Mouse (Mus musculus) forebrain, embryonic 15.5 days (tissue): Measurements from ENCODE around the gene Slc22a16. TPM values are rescaled to one million over a fixed set of nuclear protein-coding genes. Genes with fewer than 3 reads are reported as not detected.

Source experiments
- ATAC-seq: fragments of 200-750 bp; cut with Nextera tagmentation; replicated peaks from 2 replicates; pipeline ENCODE4 v1.8.0; 2017; ENCODE audit warnings: mild to moderate bottlenecking, moderate TSS enrichment, moderate library complexity
- H3K27ac ChIP-seq: fragments of 300-500 bp; sonication (generic); replicated peaks from 2 replicates; pipeline ENCODE4 v1.5.1; 2015; ENCODE audit warnings: mild to moderate bottlenecking, inconsistent platforms
- H3K27me3 ChIP-seq: fragments of 300-500 bp; sonication (generic); 2 replicates; pipeline ENCODE4 v1.6.1; 2015; ENCODE audit warnings: inconsistent platforms
- H3K36me3 ChIP-seq: fragments of 300-500 bp; sonication (generic); 2 replicates; pipeline ENCODE4 v1.6.1; 2015; ENCODE audit warnings: mild to moderate bottlenecking, inconsistent platforms
- H3K4me1 ChIP-seq: fragments of 300-500 bp; sonication (generic); 2 replicates; pipeline ENCODE4 v1.6.1; 2015; ENCODE audit warnings: inconsistent platforms
- H3K4me2 ChIP-seq: fragments of 300-500 bp; sonication (generic); replicated peaks from 2 replicates; pipeline ENCODE4 v1.6.1; 2015; ENCODE audit warnings: mild to moderate bottlenecking, inconsistent platforms
- H3K4me3 ChIP-seq: fragments of 300-500 bp; sonication (generic); 2 replicates; pipeline ENCODE4 v1.5.1; 2015; ENCODE audit warnings: mild to moderate bottlenecking, inconsistent platforms
- H3K9ac ChIP-seq: fragments of 300-500 bp; sonication (generic); replicated peaks from 2 replicates; pipeline ENCODE4 v1.6.1; 2015; ENCODE audit warnings: mild to moderate bottlenecking, inconsistent platforms
- H3K9me3 ChIP-seq: fragments of 300-500 bp; sonication (generic); 2 replicates; pipeline ENCODE4 v1.6.1; 2016; ENCODE audit warnings: inconsistent platforms
- WGBS: fragments of 180-500 bp; shearing (Covaris S2); methylation state at CpG from one replicate; pipeline ENCODE4 v1.1.7; 2015; ENCODE audit warnings: mixed read lengths; 5-methylcytosine and 5-hydroxymethylcytosine counted together
- polyA plus RNA-seq: library from polyadenylated mRNA; unstranded; fragments of >200 nt; fragmentation: Nextera tagmentation; extraction: Ambion mirVana; gene quantifications from 2 replicates; pipeline ENCODE4 v1.2.1, GENCODE M21; 2015

Gene Slc22a16
- polyA plus RNA-seq = not detected in 2 replicates

DNA sequence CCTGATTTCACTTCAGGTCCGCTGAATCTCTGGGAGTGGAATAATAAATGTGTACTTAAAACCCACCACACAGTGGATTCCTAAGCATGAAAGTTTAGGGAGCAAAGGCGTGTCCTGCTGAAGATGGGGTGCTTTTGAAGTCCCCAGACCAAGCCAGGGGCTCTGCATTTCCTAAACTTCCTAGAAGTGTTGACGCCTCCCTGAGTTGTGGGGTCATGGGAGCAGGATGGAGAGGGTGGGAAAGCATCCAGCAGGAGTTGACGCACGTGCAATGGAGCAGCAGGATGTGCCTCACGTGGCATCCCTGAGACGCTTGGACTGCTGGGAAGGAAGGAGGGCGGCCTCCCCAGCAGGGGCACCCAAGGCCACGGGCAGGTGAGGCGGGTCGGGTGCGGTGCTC lies at the start of gene Slc22a16:
TSS of gene Slc22a16 (plus strand) at position 301 of the 400 bp plus-strand sequence.
- H3K36me3 ChIP-seq = no peaks in the 10 kb centered on the region
- ATAC-seq = no peak
- 96% methylated on average over 12 of the region's 12 CpGs for WGBS
- H3K27ac ChIP-seq = no peak within 1 kb of the TSS
- no peaks in the 10 kb centered on the region for H3K27me3 ChIP-seq
- H3K4me1 ChIP-seq = no peaks in the 10 kb centered on the region
- no peak within 1 kb of the TSS for H3K9ac ChIP-seq
- no peak within 1 kb of the TSS for H3K4me2 ChIP-seq
- no peaks in the 10 kb centered on the region for H3K9me3 ChIP-seq
- H3K4me3 ChIP-seq = no peak within 1 kb of the TSS

- peak; percentile 44 for ATAC-seq
- Histone ChIP-seq H3K36me3 (no peaks in the 10 kb centered on the region), H3K9ac (no peak overlapping the region), H3K4me2 (peak overlapping the region; percentile 7; the same call in 1 of the 2 replicates), H3K4me3 (no peak overlapping the region), H3K9me3 (no peaks in the 10 kb centered on the region), H3K27ac (peak overlapping the region; percentile 32), H3K4me1 (peaks cover 17% of the 10 kb centered on the region), H3K27me3 (0 out of 2 replicates have a peak, but pooled peaks cover 2% of the 10 kb centered on the region)
- WGBS = 4% methylated on average over 12 of the region's 12 CpGs
These were observed 48.6 kb upstream of the Slc22a16 start for GRCm38 (mm10) chr10:40521579-40521978.

DNA sequence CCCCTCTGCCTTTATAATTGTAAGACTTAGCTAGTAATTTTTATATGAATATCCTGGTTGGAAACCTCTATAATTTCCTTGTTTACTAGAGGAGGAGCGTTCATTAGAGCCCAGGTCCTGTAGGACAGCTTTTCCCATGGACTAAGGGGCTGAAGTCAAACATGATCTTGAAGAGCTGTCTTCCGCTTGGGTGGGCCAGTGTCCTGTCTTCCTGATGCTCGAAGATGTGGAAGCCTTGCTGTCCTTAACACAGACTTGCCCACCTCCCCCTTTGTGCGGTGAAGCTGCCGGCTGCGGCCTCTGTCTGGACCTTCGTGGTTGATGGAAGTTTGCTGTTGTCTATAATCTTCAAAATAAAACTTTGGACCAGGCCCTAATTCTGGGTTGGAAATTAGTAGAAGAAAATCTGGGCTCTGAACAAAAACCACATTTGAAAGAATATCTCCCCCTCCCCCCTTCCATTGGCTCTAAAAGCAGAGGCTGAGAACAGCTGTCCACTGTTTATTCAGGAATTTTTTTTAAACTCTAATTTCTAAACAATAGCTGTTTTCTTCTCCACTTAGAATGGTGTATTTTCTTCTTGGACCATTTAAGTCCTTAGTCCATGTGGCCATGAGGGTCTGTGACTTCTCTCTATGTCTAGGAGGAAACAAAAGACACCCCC lies 46.7 kb upstream of the Slc22a16 start:
- Histone ChIP-seq H3K27me3 (0 out of 2 replicates have a peak, but pooled peaks cover 3% of the 10 kb centered on the region), H3K4me3 (no peak overlapping the region), H3K4me2 (no peak overlapping the region), H3K4me1 (peaks cover 17% of the 10 kb centered on the region), H3K36me3 (no peaks in the 10 kb centered on the region), H3K9ac (no peak overlapping the region), H3K9me3 (no peaks in the 10 kb centered on the region), H3K27ac (no peak overlapping the region)
- ATAC-seq = no peak
- WGBS = 73% methylated on average over 7 of the region's 7 CpGs

- Histone ChIP-seq H3K4me1 (peaks cover 17% of the 10 kb centered on the region), H3K27me3 (0 out of 2 replicates have a peak, but pooled peaks cover 3% of the 10 kb centered on the region), H3K9ac (no peak overlapping the region), H3K27ac (no peak overlapping the region), H3K4me3 (no peak overlapping the region), H3K4me2 (no peak overlapping the region), H3K9me3 (no peaks in the 10 kb centered on the region), H3K36me3 (no peaks in the 10 kb centered on the region)
- no peak for ATAC-seq
- 73% methylated on average over 9 of the region's 9 CpGs for WGBS
These were observed 45.9 kb upstream of the Slc22a16 start for GRCm38 (mm10) chr10:40524032-40524806.

DNA sequence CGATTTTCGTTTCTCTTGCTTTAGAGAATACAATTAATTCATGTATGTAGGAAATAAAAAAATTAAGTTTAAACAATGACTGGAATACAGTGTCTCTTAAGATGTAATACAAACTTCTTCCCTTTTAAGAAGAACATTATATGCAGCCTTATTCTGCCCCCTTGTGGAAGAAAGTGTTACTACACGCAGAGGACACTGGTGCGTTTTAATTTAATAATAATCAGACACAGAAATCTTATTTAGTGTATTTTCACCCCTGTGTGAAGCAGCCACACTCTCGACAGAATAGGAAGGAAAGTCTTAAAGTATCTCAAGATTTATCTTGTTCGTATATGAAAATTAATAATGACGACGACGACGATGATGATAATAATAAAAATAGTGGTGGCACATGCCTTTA lies 45.1 kb upstream of the Slc22a16 start:
- Histone ChIP-seq H3K4me2 (no peak overlapping the region), H3K4me3 (no peak overlapping the region), H3K27ac (no peak overlapping the region), H3K36me3 (no peaks in the 10 kb centered on the region), H3K4me1 (peaks cover 11% of the 10 kb centered on the region), H3K9ac (no peak overlapping the region), H3K9me3 (no peaks in the 10 kb centered on the region), H3K27me3 (0 out of 2 replicates have a peak, but pooled peaks cover 3% of the 10 kb centered on the region)
- 31% methylated on average over 10 of the region's 10 CpGs for WGBS
- ATAC-seq = no peak

GRCm38 (mm10) chr10:40525616-40526155 lies 44.5 kb upstream of the Slc22a16 start:
- Histone ChIP-seq H3K36me3 (no peaks in the 10 kb centered on the region), H3K9ac (no peak overlapping the region), H3K27me3 (0 out of 2 replicates have a peak, but pooled peaks cover 3% of the 10 kb centered on the region), H3K4me2 (no peak overlapping the region), H3K27ac (no peak overlapping the region), H3K9me3 (no peaks in the 10 kb centered on the region), H3K4me1 (peaks cover 11% of the 10 kb centered on the region), H3K4me3 (no peak overlapping the region)
- ATAC-seq = no peak
- WGBS = 76% methylated on average over 9 of the region's 9 CpGs

DNA sequence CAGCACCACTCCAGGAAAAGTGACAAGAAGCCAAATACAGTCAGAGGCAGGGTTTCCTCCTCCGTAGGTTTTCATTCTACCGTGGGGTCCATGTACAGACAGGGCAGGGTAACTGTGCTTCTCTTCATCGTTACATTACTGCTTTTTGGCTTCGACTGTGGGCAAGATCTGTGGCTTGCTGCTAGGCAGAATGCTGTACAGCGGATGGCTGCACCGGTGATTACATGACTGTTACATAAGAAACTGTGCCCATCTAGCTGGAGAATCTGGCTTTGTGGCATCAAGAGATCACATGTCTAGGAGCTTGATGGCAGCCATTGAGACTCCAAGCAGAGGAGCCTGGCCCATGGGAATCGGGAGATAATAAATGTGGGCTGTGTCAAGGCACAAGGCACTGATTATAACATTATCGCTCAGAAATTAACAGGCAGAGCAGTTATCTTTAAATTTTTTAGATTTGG lies 43.8 kb upstream of the Slc22a16 start:
- no peak overlapping the region for H3K4me3 ChIP-seq
- WGBS = 85% methylated on average over 8 of the region's 8 CpGs
- H3K9me3 ChIP-seq = no peaks in the 10 kb centered on the region
- no peak overlapping the region for H3K4me2 ChIP-seq
- H3K4me1 ChIP-seq = peaks cover 8% of the 10 kb centered on the region
- no peak overlapping the region for H3K9ac ChIP-seq
- no peaks in the 10 kb centered on the region for H3K36me3 ChIP-seq
- H3K27ac ChIP-seq = no peak overlapping the region
- H3K27me3 ChIP-seq = 0 out of 2 replicates have a peak, but pooled peaks cover 3% of the 10 kb centered on the region
- ATAC-seq = no peak

- Histone ChIP-seq H3K4me1 (peaks cover under 1% of the 10 kb centered on the region), H3K36me3 (no peaks in the 10 kb centered on the region)
- no peak for ATAC-seq
These were observed 43.1 kb upstream of the Slc22a16 start for GRCm38 (mm10) chr10:40526986-40527385.

GRCm38 (mm10) chr10:40527573-40527972 lies 42.6 kb upstream of the Slc22a16 start:
- WGBS = 66% methylated on average over 8 of the region's 8 CpGs
- no peaks in the 10 kb centered on the region for H3K9me3 ChIP-seq
- no peak for ATAC-seq
- H3K36me3 ChIP-seq = no peaks in the 10 kb centered on the region
- H3K27ac ChIP-seq = no peak overlapping the region
- H3K4me2 ChIP-seq = no peak overlapping the region
- no peak overlapping the region for H3K4me3 ChIP-seq
- H3K9ac ChIP-seq = no peak overlapping the region
- no peaks in the 10 kb centered on the region for H3K4me1 ChIP-seq
- 0 out of 2 replicates have a peak, but pooled peaks cover 3% of the 10 kb centered on the region for H3K27me3 ChIP-seq

More at GRCm38 (mm10) chr10:40526986-40527385, 43.1 kb upstream of the Slc22a16 start:
- Histone ChIP-seq H3K4me2 (no peak overlapping the region), H3K9me3 (no peaks in the 10 kb centered on the region), H3K27ac (no peak overlapping the region), H3K9ac (no peak overlapping the region), H3K27me3 (0 out of 2 replicates have a peak, but pooled peaks cover 3% of the 10 kb centered on the region), H3K4me3 (no peak overlapping the region)
- WGBS = 89% methylated on average over 3 of the region's 3 CpGs

- Histone ChIP-seq H3K9me3 (no peaks in the 10 kb centered on the region; the same call in 1 of the 2 replicates), H3K9ac (no peak overlapping the region), H3K4me3 (no peak overlapping the region), H3K27ac (no peak overlapping the region), H3K4me1 (no peaks in the 10 kb centered on the region), H3K27me3 (0 out of 2 replicates have a peak, but pooled peaks cover 3% of the 10 kb centered on the region), H3K4me2 (no peak overlapping the region), H3K36me3 (no peaks in the 10 kb centered on the region)
- 56% methylated on average over 8 of the region's 10 CpGs for WGBS
- no peak for ATAC-seq
These were observed 41.5 kb upstream of the Slc22a16 start for GRCm38 (mm10) chr10:40528668-40529067.

DNA sequence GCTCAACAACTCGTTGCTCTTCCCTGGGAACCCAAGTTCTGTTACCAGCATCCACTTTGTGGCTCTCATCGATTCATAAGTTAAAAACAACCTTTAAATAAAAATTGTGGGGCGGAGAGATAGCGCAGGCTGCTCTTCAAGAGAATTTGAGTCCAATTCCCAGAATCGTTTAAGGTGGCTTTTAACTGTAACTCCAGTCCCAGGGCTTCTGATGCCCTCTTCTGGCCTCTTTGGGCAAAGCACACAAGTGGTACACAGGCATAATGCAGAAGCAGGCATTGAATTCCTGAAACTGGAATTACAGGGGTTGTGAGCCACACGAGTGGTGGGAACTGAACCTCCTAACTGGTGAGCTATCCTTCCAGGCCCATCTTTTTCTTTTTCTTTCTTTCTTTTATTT lies 40.5 kb upstream of the Slc22a16 start:
- Histone ChIP-seq H3K27ac (no peak overlapping the region), H3K27me3 (0 out of 2 replicates have a peak, but pooled peaks cover 3% of the 10 kb centered on the region), H3K9me3 (no peaks in the 10 kb centered on the region; the same call in 1 of the 2 replicates), H3K4me3 (no peak overlapping the region), H3K4me2 (no peak overlapping the region), H3K4me1 (no peaks in the 10 kb centered on the region), H3K9ac (no peak overlapping the region), H3K36me3 (no peaks in the 10 kb centered on the region)
- ATAC-seq = no peak
- 63% methylated on average over 6 of the region's 6 CpGs for WGBS

DNA sequence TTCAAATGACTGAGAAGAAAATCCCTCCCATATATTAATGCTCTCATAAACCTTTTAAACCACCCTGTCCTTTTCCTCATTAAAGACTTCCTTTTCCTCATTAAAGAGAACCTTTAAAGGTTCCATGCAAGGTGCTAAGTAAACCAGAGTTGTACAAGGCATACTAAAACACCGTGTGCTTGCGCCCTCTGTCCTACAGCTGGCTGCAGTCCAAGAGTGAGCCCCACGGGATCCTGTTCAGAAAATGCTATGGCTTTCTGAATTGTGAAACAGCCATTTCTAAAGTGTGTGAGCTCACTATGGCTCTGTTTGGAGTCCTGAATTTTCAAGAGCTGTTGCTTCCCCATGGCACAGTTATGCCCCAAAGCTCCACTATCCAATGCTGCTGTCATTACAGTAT lies 39.5 kb upstream of the Slc22a16 start:
- Histone ChIP-seq H3K4me3 (no peak overlapping the region), H3K9me3 (no peaks in the 10 kb centered on the region; the same call in 1 of the 2 replicates), H3K36me3 (no peaks in the 10 kb centered on the region), H3K9ac (no peak overlapping the region), H3K4me2 (no peak overlapping the region), H3K27ac (no peak overlapping the region), H3K27me3 (0 out of 2 replicates have a peak, but pooled peaks cover 3% of the 10 kb centered on the region), H3K4me1 (no peaks in the 10 kb centered on the region)
- 38% methylated on average over 3 of the region's 3 CpGs for WGBS
- no peak for ATAC-seq
